Mouse (Mus musculus) midbrain, embryonic 15.5 days (tissue): ENCODE data around the gene Nupl1. TPM values are rescaled to one million over a fixed set of nuclear protein-coding genes. Genes with fewer than 3 reads are reported as not detected.

ENCODE experiments used
- ATAC-seq: fragments of 200-750 bp; cut with Nextera tagmentation; replicated peaks from 2 replicates; pipeline ENCODE4 v1.8.0; 2017; ENCODE audit warnings: moderate TSS enrichment
- H3K27ac ChIP-seq: fragments of 300-500 bp; sonication (generic); 2 replicates; pipeline ENCODE4 v1.5.1; 2015; ENCODE audit warnings: mild to moderate bottlenecking, inconsistent platforms
- H3K27me3 ChIP-seq: fragments of 300-500 bp; sonication (generic); replicated peaks from 2 replicates; pipeline ENCODE4 v1.6.1; 2015; ENCODE audit warnings: inconsistent platforms
- H3K36me3 ChIP-seq: fragments of 300-500 bp; sonication (generic); replicated peaks from 2 replicates; pipeline ENCODE4 v1.6.1; 2015; ENCODE audit warnings: inconsistent platforms
- H3K4me1 ChIP-seq: fragments of 300-500 bp; sonication (generic); 2 replicates; pipeline ENCODE4 v1.6.1; 2015; ENCODE audit warnings: inconsistent platforms
- H3K4me2 ChIP-seq: fragments of 300-500 bp; sonication (generic); 2 replicates; pipeline ENCODE4 v1.6.1; 2015; ENCODE audit warnings: inconsistent platforms, mild to moderate bottlenecking, moderate library complexity
- H3K4me3 ChIP-seq: fragments of 300-500 bp; sonication (generic); 2 replicates; pipeline ENCODE4 v1.5.1; 2015; ENCODE audit warnings: mild to moderate bottlenecking, inconsistent platforms
- H3K9ac ChIP-seq: fragments of 300-500 bp; sonication (generic); 2 replicates; pipeline ENCODE4 v1.6.1; 2015; ENCODE audit warnings: mild to moderate bottlenecking, inconsistent platforms
- H3K9me3 ChIP-seq: fragments of 300-500 bp; sonication (generic); 2 replicates; pipeline ENCODE4 v1.6.1; 2016; ENCODE audit warnings: inconsistent platforms
- WGBS: fragments of 180-500 bp; shearing (Covaris S2); methylation state at CpG from one replicate; pipeline ENCODE4 v1.1.7; 2015; ENCODE audit warnings: mixed read lengths; 5-methylcytosine and 5-hydroxymethylcytosine counted together
- polyA plus RNA-seq: library from polyadenylated mRNA; unstranded; fragments of >200 nt; fragmentation: Nextera tagmentation; extraction: Ambion mirVana; gene quantifications from 2 replicates; pipeline ENCODE4 v1.2.1, GENCODE M21; 2015

The Nupl1 gene
- 0.09 and 0.12 TPM in 2 replicates for polyA plus RNA-seq

- ATAC-seq = peak; percentile 100
- H3K9ac ChIP-seq = peak within 1 kb of the TSS; percentile 96
- no peaks in the 10 kb centered on the region for H3K9me3 ChIP-seq
- H3K36me3 ChIP-seq = no peaks in the 10 kb centered on the region
- no peaks in the 10 kb centered on the region for H3K27me3 ChIP-seq
- H3K4me3 ChIP-seq = peak within 1 kb of the TSS; percentile 67
- WGBS = under 1% methylated on average over 62 of the region's 62 CpGs
- peak within 1 kb of the TSS; percentile 89 for H3K27ac ChIP-seq
- peaks cover 27% of the 10 kb centered on the region for H3K4me1 ChIP-seq
- peak within 1 kb of the TSS; percentile 85 for H3K4me2 ChIP-seq
These were observed at the start of gene Nupl1, which contains the start of gene Gm49336 for GRCm38 (mm10) chr14:60251281-60252003. Gene Nupl1 (minus strand): TSS chr14:60251431. Gene Gm49336 (minus strand): TSS chr14:60251507.

- Histone ChIP-seq H3K4me1 (peaks cover 3% of the 10 kb centered on the region; the same call in 1 of the 2 replicates), H3K9ac (no peak overlapping the region), H3K27ac (no peak overlapping the region), H3K36me3 (no peaks in the 10 kb centered on the region; the same call in 1 of the 2 replicates), H3K4me3 (no peak overlapping the region), H3K27me3 (no peaks in the 10 kb centered on the region), H3K4me2 (no peak overlapping the region), H3K9me3 (no peaks in the 10 kb centered on the region)
- 0 out of 2 replicates have a peak, but pooled peaks have one; percentile 22 for ATAC-seq
- 22% methylated on average over 6 of the region's 6 CpGs for WGBS
These were observed 49.8 kb upstream of the Nupl1 start for GRCm38 (mm10) chr14:60301024-60301423.

GRCm38 (mm10) chr14:60300224-60300991 lies 49.2 kb upstream of the Nupl1 start:
- H3K27ac ChIP-seq = no peak overlapping the region
- H3K9ac ChIP-seq = no peak overlapping the region
- 45% methylated on average over 14 of the region's 14 CpGs for WGBS
- H3K4me1 ChIP-seq = peaks cover 3% of the 10 kb centered on the region; the same call in 1 of the 2 replicates
- H3K4me2 ChIP-seq = no peak overlapping the region
- no peak overlapping the region for H3K4me3 ChIP-seq
- no peaks in the 10 kb centered on the region for H3K27me3 ChIP-seq
- no peaks in the 10 kb centered on the region for H3K9me3 ChIP-seq
- peak; percentile 45; the same call in 1 of the 2 replicates for ATAC-seq
- H3K36me3 ChIP-seq = no peaks in the 10 kb centered on the region; the same call in 1 of the 2 replicates

- no peak for ATAC-seq
- H3K36me3 ChIP-seq = peaks cover 6% of the 10 kb centered on the region; the same call in 1 of the 2 replicates
- WGBS = 96% methylated on average over 1 of the region's 1 CpGs
- no peak overlapping the region for H3K9ac ChIP-seq
- no peaks in the 10 kb centered on the region for H3K27me3 ChIP-seq
- H3K9me3 ChIP-seq = no peaks in the 10 kb centered on the region
- H3K4me1 ChIP-seq = no peaks in the 10 kb centered on the region
- no peak overlapping the region for H3K4me2 ChIP-seq
- no peak overlapping the region for H3K27ac ChIP-seq
- no peak overlapping the region for H3K4me3 ChIP-seq
These were observed 44.3 kb upstream of the Nupl1 start for GRCm38 (mm10) chr14:60295531-60295930.

GRCm38 (mm10) chr14:60290363-60290762 lies 39.1 kb upstream of the Nupl1 start:
- WGBS = 93% methylated on average over 4 of the region's 4 CpGs
- no peak for ATAC-seq
- H3K4me3 ChIP-seq = no peak overlapping the region

GRCm38 (mm10) chr14:60286194-60286863 lies 35.1 kb upstream of the Nupl1 start:
- no peak overlapping the region for H3K4me2 ChIP-seq
- 89% methylated on average over 7 of the region's 7 CpGs for WGBS
- H3K36me3 ChIP-seq = peaks cover 14% of the 10 kb centered on the region

More at GRCm38 (mm10) chr14:60290363-60290762, 39.1 kb upstream of the Nupl1 start:
- Histone ChIP-seq H3K27me3 (no peaks in the 10 kb centered on the region), H3K9me3 (no peaks in the 10 kb centered on the region), H3K4me2 (no peak overlapping the region), H3K9ac (no peak overlapping the region), H3K4me1 (no peaks in the 10 kb centered on the region), H3K36me3 (peaks cover 10% of the 10 kb centered on the region; the same call in 1 of the 2 replicates), H3K27ac (no peak overlapping the region)

GRCm38 (mm10) chr14:60275301-60276276 lies 24.4 kb upstream of the Nupl1 start:
- H3K4me2 ChIP-seq = no peak overlapping the region
- H3K4me1 ChIP-seq = no peaks in the 10 kb centered on the region
- no peaks in the 10 kb centered on the region for H3K27me3 ChIP-seq
- H3K9me3 ChIP-seq = no peaks in the 10 kb centered on the region
- no peak overlapping the region for H3K4me3 ChIP-seq
- H3K27ac ChIP-seq = no peak overlapping the region
- no peak overlapping the region for H3K9ac ChIP-seq
- WGBS = 95% methylated on average over 7 of the region's 7 CpGs
- no peaks in the 10 kb centered on the region for H3K36me3 ChIP-seq
- ATAC-seq = no peak

More at GRCm38 (mm10) chr14:60286194-60286863, 35.1 kb upstream of the Nupl1 start:
- Histone ChIP-seq H3K4me1 (no peaks in the 10 kb centered on the region), H3K9ac (no peak overlapping the region), H3K27ac (no peak overlapping the region), H3K9me3 (no peaks in the 10 kb centered on the region), H3K27me3 (no peaks in the 10 kb centered on the region), H3K4me3 (no peak overlapping the region)
- no peak for ATAC-seq

GRCm38 (mm10) chr14:60273346-60273745 lies 22.1 kb upstream of the Nupl1 start:
- 87% methylated on average over 6 of the region's 6 CpGs for WGBS
- Histone ChIP-seq H3K9ac (no peak overlapping the region), H3K36me3 (no peaks in the 10 kb centered on the region), H3K27ac (peak overlapping the region; percentile 29; the same call in 1 of the 2 replicates), H3K4me1 (no peaks in the 10 kb centered on the region), H3K4me3 (no peak overlapping the region), H3K27me3 (no peaks in the 10 kb centered on the region), H3K9me3 (no peaks in the 10 kb centered on the region), H3K4me2 (no peak overlapping the region)
- no peak for ATAC-seq

GRCm38 (mm10) chr14:60269333-60269732 lies 18.1 kb upstream of the Nupl1 start:
- Histone ChIP-seq H3K36me3 (no peaks in the 10 kb centered on the region), H3K4me3 (no peak overlapping the region), H3K27me3 (no peaks in the 10 kb centered on the region), H3K9me3 (no peaks in the 10 kb centered on the region), H3K27ac (no peak overlapping the region), H3K4me1 (peaks cover 21% of the 10 kb centered on the region), H3K4me2 (no peak overlapping the region), H3K9ac (no peak overlapping the region)
- 87% methylated on average over 6 of the region's 6 CpGs for WGBS
- no peak for ATAC-seq

- peaks cover 21% of the 10 kb centered on the region for H3K4me1 ChIP-seq
- peak within 1 kb of the TSS; percentile 88 for H3K4me3 ChIP-seq
- under 1% methylated on average over 51 of the region's 51 CpGs for WGBS
- H3K9me3 ChIP-seq = no peaks in the 10 kb centered on the region
- H3K27ac ChIP-seq = peak within 1 kb of the TSS; percentile 88
- ATAC-seq = peak; percentile 99
- no peaks in the 10 kb centered on the region for H3K36me3 ChIP-seq
- peak within 1 kb of the TSS; percentile 77 for H3K4me2 ChIP-seq
- H3K9ac ChIP-seq = peak within 1 kb of the TSS; percentile 87
- H3K27me3 ChIP-seq = no peaks in the 10 kb centered on the region
These were observed 14.0 kb upstream of the Nupl1 start, which contains the start of gene Mtmr6 for GRCm38 (mm10) chr14:60264990-60265876. Gene Mtmr6 (plus strand): TSS chr14:60265228.
